Mouse (Mus musculus): ENCODE results near the gene Pank1. TPM values are rescaled to one million over a fixed set of nuclear protein-coding genes. Genes with fewer than 3 reads are reported as not detected.

Pank1 gene
- total RNA-seq, 1 experiment from 2014 or later = 12.1 TPM

DNA sequence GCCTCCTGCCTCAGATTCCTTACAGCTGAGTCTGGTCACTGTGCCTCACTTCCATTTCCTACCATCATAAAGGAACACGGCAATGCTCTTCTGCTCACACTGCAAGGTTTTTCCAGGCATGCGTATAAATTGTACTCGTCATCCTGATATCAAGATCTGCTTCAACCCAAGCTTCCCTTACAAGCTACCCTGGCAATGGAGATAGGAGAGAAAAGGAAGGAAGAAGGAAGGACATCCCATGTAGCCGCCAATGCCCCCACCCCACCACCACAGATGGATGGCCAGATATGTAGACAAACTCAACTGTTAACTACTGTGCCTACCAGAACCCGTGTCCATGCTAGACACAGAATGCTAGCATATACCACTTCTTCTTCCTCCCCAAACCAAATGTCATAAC is 34.5 kb downstream of the Pank1 start:
- peak; percentile 65 to 71 for ATAC-seq (replicated peaks in 1 of 2; ENCODE audit: insufficient read depth in 1 of 2, low FRiP score in 2 of 2, low TSS enrichment in 1 of 2, low read depth in 1 of 2, poor library complexity in 2 of 2, severe bottlenecking in 2 of 2)

DNA sequence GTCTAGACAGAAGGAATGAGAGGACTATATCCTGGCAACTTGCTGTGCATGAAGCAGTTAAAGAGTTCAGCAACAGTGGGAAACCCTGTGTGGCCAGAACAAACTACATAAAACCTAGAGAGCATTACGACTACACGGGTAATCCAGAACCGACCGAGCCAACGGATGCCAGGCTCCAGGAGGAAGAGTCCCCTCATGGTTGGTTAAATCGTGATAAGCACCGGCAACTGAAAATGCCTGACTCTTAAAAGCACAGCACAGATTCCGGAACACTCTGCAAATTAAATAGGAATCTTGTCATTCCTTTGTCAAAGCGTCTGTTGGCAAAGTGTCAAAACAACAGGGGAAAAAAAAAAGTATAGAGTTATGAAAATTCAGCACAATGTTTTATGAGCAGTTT is 35.2 kb downstream of the Pank1 start:
- no peak for ATAC-seq (replicated peaks in 1 of 2; ENCODE audit: insufficient read depth in 1 of 2, low FRiP score in 2 of 2, low TSS enrichment in 1 of 2, low read depth in 1 of 2, poor library complexity in 2 of 2, severe bottlenecking in 2 of 2)

DNA sequence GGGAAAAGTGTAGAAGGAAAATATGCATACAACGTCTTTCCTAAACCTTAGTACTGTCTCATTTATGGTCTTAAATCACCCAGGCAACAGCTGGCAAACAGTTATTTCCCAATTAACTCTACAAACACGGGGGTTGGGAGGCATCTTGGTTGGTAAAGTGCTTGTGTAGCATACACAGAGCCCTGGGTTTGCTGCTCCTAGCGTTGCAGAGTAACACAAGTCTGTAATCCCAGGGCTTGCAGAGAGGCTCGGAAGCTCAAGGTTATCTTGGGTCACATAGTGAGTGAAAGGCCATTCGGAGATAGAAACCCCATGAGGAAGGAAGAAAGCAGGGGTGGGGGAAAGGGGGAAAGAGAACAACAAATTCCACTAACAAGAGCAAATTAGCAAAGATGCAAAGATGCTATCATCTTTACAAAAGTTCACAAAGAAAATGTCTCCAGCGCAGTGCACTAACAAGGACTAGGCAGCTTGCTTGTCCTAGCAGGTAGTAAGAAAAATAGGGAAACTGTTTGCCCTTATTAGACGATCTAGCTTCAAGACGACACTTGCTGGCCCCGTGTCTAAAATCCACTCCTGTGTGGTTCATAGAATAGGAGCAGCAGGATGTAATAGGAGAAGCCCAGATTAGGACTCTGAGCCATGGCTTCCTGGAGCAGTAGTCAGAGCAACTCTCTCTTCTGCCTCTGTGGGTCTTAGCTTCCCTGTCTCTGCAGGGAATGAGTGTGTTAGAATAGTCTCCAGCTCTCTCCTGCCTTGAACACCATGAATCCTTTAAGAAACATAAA is 37.3 kb downstream of the Pank1 start:
- ATAC-seq (replicated peaks in 1 of 2; ENCODE audit: insufficient read depth in 1 of 2, low FRiP score in 2 of 2, low TSS enrichment in 1 of 2, low read depth in 1 of 2, poor library complexity in 2 of 2, severe bottlenecking in 2 of 2) = peak in 1 of 2 experiments; percentile 14; a peak in 1 of 4 replicates

DNA sequence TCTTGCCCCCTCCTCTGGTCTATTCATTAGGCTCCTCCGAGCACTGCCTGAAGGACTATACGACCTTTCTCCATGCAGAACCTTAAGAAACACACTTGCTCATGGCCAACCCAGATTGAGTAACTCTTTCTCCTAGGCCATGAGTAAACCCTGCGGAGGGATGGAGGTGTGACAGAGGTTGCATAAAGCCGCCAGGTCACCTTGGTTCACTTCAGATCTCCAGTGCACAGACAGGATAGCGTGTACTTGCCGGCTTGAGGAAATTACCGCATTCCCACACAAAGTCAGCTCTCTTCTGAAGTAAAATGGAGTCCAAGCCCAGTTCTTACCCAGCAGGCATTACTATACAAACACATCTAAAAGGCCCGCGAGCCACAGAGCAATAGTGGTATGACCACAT is 40.6 kb downstream of the Pank1 start:
- no peak for ATAC-seq (replicated peaks in 1 of 2; ENCODE audit: insufficient read depth in 1 of 2, low FRiP score in 2 of 2, low TSS enrichment in 1 of 2, low read depth in 1 of 2, poor library complexity in 2 of 2, severe bottlenecking in 2 of 2)

DNA sequence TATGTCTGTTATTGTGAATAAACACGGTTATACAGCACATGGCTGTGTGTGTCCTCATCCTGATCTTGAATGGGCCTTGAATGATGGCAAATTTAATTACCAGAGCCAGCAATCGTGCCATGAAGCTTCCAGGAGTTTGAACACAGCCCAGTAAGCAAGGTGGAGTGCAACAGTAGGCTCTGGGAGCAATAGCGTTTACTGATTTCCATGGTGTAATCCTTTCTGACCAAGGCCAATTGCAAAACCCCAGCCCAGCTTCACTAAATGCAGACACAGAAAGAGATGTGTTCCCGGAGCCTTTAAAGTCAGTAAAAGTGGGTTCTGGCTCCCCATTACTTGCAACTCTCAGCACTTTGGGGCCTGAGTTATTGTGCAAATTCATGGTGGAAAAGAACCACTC is 47.6 kb downstream of the Pank1 start:
- ATAC-seq (replicated peaks in 1 of 2; ENCODE audit: insufficient read depth in 1 of 2, low FRiP score in 2 of 2, low TSS enrichment in 1 of 2, low read depth in 1 of 2, poor library complexity in 2 of 2, severe bottlenecking in 2 of 2) = no peak

DNA sequence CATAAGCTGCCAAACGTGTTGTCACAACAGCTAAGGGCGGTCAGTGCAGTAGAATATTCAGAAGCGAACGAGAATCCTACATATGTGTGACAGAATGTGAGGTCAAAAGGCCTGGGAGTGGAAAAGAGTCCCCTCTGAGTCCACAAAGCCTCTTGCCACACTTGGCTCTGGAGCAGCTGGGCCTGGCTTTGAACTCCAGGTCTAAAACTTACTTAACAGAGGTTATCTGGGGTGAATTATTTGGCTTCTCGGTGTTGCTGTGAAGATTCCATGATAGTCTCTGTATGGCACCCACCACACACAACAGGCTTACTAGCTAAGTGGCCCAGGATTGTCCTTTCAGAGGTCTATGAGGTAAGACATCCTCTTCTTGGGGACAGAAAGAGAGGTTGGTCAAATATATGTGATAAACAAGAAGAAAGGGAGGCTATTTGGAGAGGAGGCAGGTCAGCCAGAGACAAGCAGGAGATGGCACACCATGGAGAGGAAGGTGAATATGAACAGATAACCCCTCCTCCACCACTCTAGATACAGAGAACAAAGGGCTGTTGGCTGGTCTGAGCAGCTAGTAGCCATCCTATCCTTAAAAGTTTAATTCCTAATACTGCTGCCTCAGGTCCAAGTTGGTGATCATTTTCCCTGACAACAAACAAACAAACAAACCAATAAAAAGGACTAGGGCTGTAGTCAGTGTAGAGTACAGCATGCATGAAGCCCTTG is 51.2 kb downstream of the Pank1 start:
- ATAC-seq (replicated peaks in 1 of 2; ENCODE audit: insufficient read depth in 1 of 2, low FRiP score in 2 of 2, low TSS enrichment in 1 of 2, low read depth in 1 of 2, poor library complexity in 2 of 2, severe bottlenecking in 2 of 2) = no peak

DNA sequence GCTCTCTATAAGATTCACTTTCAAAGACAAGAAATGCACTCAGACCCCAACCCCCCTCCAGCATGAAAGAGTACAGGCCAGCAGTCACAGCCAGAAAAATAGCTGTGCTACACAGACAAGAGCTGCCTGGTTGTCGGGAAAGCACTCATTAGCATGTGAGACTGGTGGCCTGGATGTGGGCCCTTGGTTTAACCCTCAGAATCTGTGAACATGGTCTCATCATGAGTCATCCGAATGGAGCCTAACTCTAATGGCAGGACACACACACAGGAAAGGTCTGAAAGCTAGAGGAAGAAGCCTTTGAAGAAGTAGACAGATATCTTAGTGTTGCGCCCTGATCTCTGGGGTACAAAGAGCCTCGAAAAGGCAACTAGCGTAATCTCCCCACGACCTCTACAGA is 51.8 kb downstream of the Pank1 start:
- ATAC-seq (replicated peaks in 1 of 2; ENCODE audit: insufficient read depth in 1 of 2, low FRiP score in 2 of 2, low TSS enrichment in 1 of 2, low read depth in 1 of 2, poor library complexity in 2 of 2, severe bottlenecking in 2 of 2) = no peak

DNA sequence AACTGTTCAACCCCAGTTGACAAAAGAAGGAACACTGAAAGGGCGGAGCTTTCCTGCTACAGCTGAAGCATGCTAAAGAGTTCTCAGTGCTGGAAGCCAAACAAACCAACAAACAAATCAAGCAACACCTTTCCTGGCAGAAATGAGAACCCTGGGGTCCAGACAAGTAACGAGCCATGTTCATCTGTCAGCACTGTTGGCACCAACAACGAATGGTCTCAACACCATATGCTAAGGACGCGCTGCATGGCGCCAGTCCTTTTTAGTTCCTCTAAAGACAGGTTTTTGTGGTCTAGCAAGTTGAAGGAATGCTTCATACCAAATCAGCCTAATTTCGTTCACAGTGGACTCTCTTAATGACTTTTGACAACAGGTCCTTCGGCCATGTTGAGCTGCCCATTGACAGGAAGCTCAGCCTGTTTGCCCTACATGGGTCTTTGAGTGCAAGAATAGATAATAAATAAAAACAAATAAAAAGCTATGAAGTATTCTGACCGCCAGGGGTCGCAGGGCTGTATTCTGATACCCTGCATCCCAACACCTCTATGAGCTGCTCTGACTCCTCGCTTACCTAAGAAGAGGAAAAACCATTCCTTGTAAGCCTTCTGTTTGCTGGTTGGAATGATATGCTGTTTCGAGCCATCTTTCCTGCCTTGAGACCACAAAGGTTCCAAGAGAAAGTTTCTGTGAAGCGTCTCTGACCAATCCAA is 53.2 kb downstream of the Pank1 start:
- peak; percentile 49 to 68 for ATAC-seq (replicated peaks in 1 of 2; ENCODE audit: insufficient read depth in 1 of 2, low FRiP score in 2 of 2, low TSS enrichment in 1 of 2, low read depth in 1 of 2, poor library complexity in 2 of 2, severe bottlenecking in 2 of 2)

DNA sequence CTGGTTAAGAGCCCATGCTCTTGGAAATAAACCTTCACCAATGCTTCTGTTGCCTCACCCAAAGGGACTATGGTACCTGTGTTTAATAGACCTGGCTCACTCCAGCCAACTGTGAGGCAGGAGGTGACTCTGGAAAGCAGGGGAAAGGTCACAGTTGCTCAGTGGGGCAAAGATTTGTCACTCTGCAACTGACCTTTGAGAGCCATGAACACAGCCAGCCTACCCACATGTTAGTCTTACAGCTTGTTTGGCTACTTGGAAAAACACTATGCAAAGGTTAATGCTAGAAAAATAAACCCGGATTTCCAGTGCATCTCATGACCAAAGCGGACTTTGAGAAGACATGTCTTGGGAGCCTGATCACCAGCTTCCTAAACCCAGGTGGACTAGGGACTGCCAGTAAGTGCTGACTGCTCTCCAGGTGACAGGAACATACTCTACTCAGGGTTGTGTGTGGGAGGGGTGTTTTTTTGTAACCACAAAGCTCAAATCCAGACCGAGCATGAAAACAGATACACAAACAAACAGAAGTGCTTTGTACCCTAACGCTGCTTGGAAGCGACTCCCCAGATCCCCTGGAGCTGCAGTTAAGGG is 59.6 kb downstream of the Pank1 start:
- no peak for ATAC-seq (replicated peaks in 1 of 2; ENCODE audit: insufficient read depth in 1 of 2, low FRiP score in 2 of 2, low TSS enrichment in 1 of 2, low read depth in 1 of 2, poor library complexity in 2 of 2, severe bottlenecking in 2 of 2)

DNA sequence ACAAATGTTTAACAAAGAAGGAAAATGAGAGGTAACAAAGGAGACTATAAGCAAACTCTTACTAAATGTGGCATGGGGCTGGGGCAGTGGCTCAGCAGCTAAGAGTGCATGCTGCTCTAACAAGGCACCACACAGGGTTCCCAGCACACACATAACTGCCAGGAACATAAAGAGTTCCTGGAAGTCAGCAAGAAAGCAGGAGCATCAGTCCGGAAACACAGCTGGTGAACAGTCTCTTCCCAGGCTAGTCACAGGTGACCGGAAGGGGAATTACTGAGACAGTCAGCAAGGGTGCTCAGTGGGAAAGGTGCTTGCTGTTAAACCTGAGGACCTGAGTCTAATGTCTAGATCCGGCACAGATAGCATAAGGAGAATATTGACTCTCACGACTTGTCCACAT is 63.9 kb downstream of the Pank1 start:
- no peak for ATAC-seq (replicated peaks in 1 of 2; ENCODE audit: insufficient read depth in 1 of 2, low FRiP score in 2 of 2, low TSS enrichment in 1 of 2, low read depth in 1 of 2, poor library complexity in 2 of 2, severe bottlenecking in 2 of 2)

DNA sequence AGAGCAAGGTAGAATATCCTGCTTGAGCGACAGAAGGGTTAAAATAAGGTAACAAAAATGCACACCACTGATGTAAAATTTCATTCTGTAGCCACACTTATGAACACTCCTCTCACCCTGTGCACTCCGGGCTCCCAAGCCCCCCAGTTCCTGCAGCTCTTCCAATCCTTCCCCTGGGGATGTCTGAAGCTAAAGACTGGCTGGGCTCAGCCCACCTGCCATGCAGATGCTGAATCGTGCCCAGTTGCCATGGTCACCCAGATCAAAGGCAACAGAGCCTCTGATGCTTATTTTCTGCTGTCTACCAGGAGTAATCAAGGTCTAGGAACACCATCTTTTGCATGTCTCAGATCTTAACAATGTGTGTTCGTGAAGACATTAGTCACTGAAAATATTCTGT is 64.6 kb downstream of the Pank1 start:
- no peak for ATAC-seq (replicated peaks in 1 of 2; ENCODE audit: insufficient read depth in 1 of 2, low FRiP score in 2 of 2, low TSS enrichment in 1 of 2, low read depth in 1 of 2, poor library complexity in 2 of 2, severe bottlenecking in 2 of 2)

DNA sequence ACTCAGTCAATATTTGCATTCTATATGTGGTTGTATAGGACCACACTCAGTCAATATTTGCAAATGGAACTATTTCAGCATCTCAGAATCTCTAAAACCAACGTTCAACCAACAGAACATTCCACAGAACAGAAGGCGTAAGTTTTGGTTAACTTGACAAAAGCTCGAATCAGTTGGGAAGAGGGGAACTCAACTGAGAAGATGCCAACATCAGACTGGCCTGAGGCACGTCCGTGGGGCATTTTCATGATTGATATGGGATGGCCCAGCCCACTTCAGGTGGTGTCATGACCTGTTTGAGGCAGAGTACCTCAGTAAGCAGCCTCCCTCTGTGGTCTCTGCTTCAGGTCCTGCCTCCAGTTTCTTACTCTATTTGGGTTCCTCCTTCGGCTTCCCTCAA is 65.3 kb downstream of the Pank1 start:
- ATAC-seq (replicated peaks in 1 of 2; ENCODE audit: insufficient read depth in 1 of 2, low FRiP score in 2 of 2, low TSS enrichment in 1 of 2, low read depth in 1 of 2, poor library complexity in 2 of 2, severe bottlenecking in 2 of 2) = no peak

DNA sequence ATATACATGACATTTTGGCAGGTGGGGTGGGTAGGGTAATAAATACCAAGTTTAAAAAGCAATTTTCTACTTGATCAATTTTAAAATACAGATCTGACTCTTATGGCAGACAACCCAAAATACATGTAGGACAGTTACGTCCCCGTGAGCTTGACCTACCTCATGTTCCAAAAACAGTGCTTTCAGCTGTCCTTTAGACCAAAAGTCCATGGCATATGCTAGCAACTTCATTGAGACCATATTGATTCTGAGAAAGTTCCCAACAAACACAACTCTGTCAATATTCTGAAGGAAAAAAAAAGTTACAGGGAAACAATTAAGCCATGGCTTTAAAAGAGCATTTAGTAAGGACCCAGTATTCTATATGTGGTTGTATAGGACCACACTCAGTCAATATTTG is 65.7 kb downstream of the Pank1 start:
- ATAC-seq (replicated peaks in 1 of 2; ENCODE audit: insufficient read depth in 1 of 2, low FRiP score in 2 of 2, low TSS enrichment in 1 of 2, low read depth in 1 of 2, poor library complexity in 2 of 2, severe bottlenecking in 2 of 2) = no peak

DNA sequence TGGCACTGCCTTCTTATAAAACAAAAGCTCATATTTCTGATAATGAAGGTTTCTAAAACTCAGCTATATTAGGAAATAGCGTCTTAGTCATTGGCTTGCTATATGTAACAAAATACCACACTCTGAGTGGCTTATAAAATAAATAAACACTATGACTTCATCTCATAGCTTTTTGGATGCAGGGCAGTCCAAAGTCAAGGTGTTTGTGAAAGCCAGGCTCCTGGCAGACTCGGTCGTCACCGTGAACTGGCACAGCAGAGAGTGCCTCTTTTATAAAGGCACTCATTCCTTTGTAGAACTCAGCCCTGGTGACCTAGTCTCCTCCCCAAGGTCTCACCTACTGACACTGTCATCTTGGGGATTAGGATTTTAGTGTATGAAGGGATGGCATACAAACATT is 66.5 kb downstream of the Pank1 start:
- ATAC-seq (replicated peaks in 1 of 2; ENCODE audit: insufficient read depth in 1 of 2, low FRiP score in 2 of 2, low TSS enrichment in 1 of 2, low read depth in 1 of 2, poor library complexity in 2 of 2, severe bottlenecking in 2 of 2) = no peak

DNA sequence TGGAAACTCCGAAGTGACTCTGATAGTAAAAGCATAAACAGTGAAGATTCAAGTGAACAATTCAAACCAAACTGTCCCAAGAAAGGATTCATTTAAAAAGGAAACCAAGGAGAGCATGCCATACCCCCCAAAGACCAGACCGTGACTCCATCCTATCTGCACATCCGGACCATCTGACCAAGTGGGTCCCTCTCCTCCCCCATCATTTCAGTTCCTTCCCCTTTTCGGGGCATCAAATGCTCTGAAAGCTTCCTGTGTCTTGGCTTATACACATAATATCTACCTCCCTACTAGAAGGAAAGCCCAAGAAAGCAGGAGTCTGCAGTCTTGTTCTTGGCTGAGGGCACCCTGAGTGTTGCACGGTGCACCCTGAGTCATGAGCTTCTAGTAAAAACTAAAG is 72.1 kb downstream of the Pank1 start:
- peak; percentile 59 to 80 for ATAC-seq (replicated peaks in 1 of 2; ENCODE audit: insufficient read depth in 1 of 2, low FRiP score in 2 of 2, low TSS enrichment in 1 of 2, low read depth in 1 of 2, poor library complexity in 2 of 2, severe bottlenecking in 2 of 2)

DNA sequence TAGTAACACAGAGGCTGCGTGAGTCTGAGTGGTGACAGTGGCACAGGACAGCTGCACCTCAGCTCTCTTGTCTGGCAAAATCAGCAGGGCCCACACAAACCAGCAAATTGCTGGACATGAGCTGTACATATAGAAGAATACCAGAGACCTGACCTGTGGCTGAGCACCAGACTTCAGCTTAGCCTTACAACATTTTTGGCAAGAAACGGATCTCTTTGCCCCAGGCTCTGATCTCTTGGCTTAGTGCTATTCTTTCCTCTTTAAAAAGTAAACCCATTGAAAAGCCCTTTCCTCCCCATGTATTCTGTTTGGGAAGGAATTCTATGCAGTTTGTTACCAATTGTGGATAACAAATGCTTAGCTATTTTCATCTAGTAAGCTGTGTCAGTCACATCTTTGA is 74.2 kb downstream of the Pank1 start:
- ATAC-seq (replicated peaks in 1 of 2; ENCODE audit: insufficient read depth in 1 of 2, low FRiP score in 2 of 2, low TSS enrichment in 1 of 2, low read depth in 1 of 2, poor library complexity in 2 of 2, severe bottlenecking in 2 of 2) = no peak

DNA sequence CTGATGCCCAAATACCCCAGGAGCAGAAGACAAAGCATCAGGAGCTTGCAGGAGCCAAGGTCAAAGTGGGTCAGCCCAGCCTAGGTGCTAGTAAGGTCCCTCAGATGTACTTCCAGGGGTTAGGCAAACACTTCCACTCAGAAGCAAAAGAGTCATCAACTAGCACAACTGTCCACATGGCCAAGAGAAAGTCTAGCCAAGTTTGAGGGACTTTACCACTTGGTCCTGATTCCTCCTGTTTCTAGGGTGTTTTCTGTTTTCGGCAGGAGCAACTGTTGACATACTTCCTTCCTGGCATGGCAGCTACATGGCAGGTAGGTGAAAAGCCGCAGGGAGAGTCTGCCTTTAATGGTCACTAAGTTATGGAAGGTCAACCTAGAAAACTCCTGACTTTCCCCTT is 74.7 kb downstream of the Pank1 start:
- ATAC-seq (replicated peaks in 1 of 2; ENCODE audit: insufficient read depth in 1 of 2, low FRiP score in 2 of 2, low TSS enrichment in 1 of 2, low read depth in 1 of 2, poor library complexity in 2 of 2, severe bottlenecking in 2 of 2) = no peak

DNA sequence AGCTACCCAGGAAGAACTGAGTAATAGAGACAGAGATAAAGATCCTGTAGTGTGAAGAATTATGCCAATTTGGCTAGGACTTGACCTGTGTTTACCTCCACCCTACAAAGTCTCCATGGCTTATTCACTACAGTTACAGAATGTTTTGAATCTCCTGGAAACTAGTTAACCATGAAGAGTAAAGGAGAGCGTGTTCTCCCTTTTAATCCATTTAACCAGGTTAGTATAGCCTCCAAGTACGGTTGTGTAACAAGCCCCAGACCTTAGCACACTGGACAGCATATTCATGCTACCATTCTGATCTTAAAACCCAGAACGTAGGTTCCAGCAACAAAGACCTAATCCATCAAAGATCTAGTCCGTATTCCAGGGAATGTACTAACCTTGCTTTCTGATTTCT is 75.9 kb downstream of the Pank1 start:
- no peak for ATAC-seq (replicated peaks in 1 of 2; ENCODE audit: insufficient read depth in 1 of 2, low FRiP score in 2 of 2, low TSS enrichment in 1 of 2, low read depth in 1 of 2, poor library complexity in 2 of 2, severe bottlenecking in 2 of 2)
